Mouse (Mus musculus) bone marrow, adult 2 months (tissue): ENCODE results near the gene Tmub2. TPM values are rescaled to one million over a fixed set of nuclear protein-coding genes. Genes with fewer than 3 reads are reported as not detected.
A peak's percentile ranks its signal among the peaks of the same experiment; 100 is the strongest.

Experiments
- H3K27ac ChIP-seq: fragments of 200-500 bp; 2 replicates; pipeline ENCODE4 v1.5.1; 2012; ENCODE audit warnings: low read depth, mild to moderate bottlenecking, control low read depth, inconsistent platforms, low read length; ENCODE audit not compliant: control insufficient read depth, poor library complexity, insufficient read depth
- H3K4me1 ChIP-seq: fragments of 200-500 bp; 2 replicates; pipeline ENCODE4 v1.6.1; 2011; ENCODE audit warnings: low read length; ENCODE audit not compliant: control insufficient read depth, insufficient read depth
- H3K4me3 ChIP-seq: fragments of 200-500 bp; replicated peaks from 2 replicates; pipeline ENCODE3; 2011; ENCODE audit warnings: mild to moderate bottlenecking, low read depth, low read length, control low read depth; ENCODE audit not compliant: control insufficient read depth
- CTCF ChIP-seq: fragments of 200-500 bp; IDR thresholded peaks from 2 replicates; pipeline ENCODE4 v1.5.1; 2011; ENCODE audit warnings: low read length, control low read depth; ENCODE audit not compliant: control insufficient read depth, insufficient read depth
- POLR2A ChIP-seq: fragments of 200-500 bp; IDR thresholded peaks from 2 replicates; pipeline ENCODE4 v1.6.1; 2011; ENCODE audit warnings: low read depth, mild to moderate bottlenecking, control low read depth, low read length, borderline replicate concordance; ENCODE audit not compliant: control insufficient read depth
- WGBS: fragments of 180-500 bp; shearing (Covaris S2); methylation state at CpG from one replicate; pipeline ENCODE4 v1.1.7; 2018; 5-methylcytosine and 5-hydroxymethylcytosine counted together
- polyA plus RNA-seq: library from polyadenylated mRNA; stranded (reverse); fragments of >200 nt; gene quantifications from 2 replicates; pipeline ENCODE4 v1.2.4, GENCODE M21; 2011; ENCODE audit warnings: low replicate concordance; ENCODE audit not compliant: missing spikeins, insufficient read depth, insufficient read length

The Tmub2 gene
- polyA plus RNA-seq: 20.4 and 36.9 TPM in 2 replicates

GRCm38 (mm10) chr11:102284501-102285094, at the start of gene Tmub2:
Tmub2 (plus strand) TSS chr11:102284931.
- TF ChIP-seq POLR2A (no peak), CTCF (no peak)
- peak within 1 kb of the TSS; percentile 86 for H3K27ac ChIP-seq
- WGBS: under 1% methylated on average over 32 of the region's 32 CpGs
- peak within 1 kb of the TSS; percentile 82 for H3K4me3 ChIP-seq
- no peaks in the 10 kb centered on the region for H3K4me1 ChIP-seq

- no peak overlapping the region for H3K27ac ChIP-seq
- H3K4me3 ChIP-seq: no peak overlapping the region
- TF ChIP-seq CTCF (no peak), POLR2A (no peak)
- 37% methylated on average over 2 of the region's 2 CpGs for WGBS
- no peaks in the 10 kb centered on the region for H3K4me1 ChIP-seq
These were observed 48.7 kb upstream of the Tmub2 start for GRCm38 (mm10) chr11:102236022-102236421.

GRCm38 (mm10) chr11:102240636-102241035, 44.1 kb upstream of the Tmub2 start:
- H3K27ac ChIP-seq: no peak overlapping the region

GRCm38 (mm10) chr11:102241246-102241645, 43.5 kb upstream of the Tmub2 start:
- no peaks in the 10 kb centered on the region for H3K4me1 ChIP-seq
- WGBS: 84% methylated on average over 5 of the region's 5 CpGs
- no peak overlapping the region for H3K4me3 ChIP-seq
- no peak for TF ChIP-seq POLR2A
- no peak overlapping the region for H3K27ac ChIP-seq

More at GRCm38 (mm10) chr11:102240636-102241035, 44.1 kb upstream of the Tmub2 start:
- 86% methylated on average over 6 of the region's 6 CpGs for WGBS
- TF ChIP-seq POLR2A (no peak), CTCF (no peak)
- Histone ChIP-seq H3K4me3 (no peak overlapping the region), H3K4me1 (no peaks in the 10 kb centered on the region)

GRCm38 (mm10) chr11:102241874-102242273, 42.9 kb upstream of the Tmub2 start:
- WGBS: 58% methylated on average over 5 of the region's 5 CpGs
- TF ChIP-seq CTCF: no peak
- TF ChIP-seq POLR2A: no peak
- no peak overlapping the region for H3K4me3 ChIP-seq
- no peak overlapping the region for H3K27ac ChIP-seq
- no peaks in the 10 kb centered on the region for H3K4me1 ChIP-seq

- 1% methylated on average over 32 of the region's 32 CpGs for WGBS
These were observed 39.7 kb upstream of the Tmub2 start for GRCm38 (mm10) chr11:102244926-102245449.

GRCm38 (mm10) chr11:102245581-102246272, 39.0 kb upstream of the Tmub2 start:
- no peak overlapping the region for H3K27ac ChIP-seq

More at GRCm38 (mm10) chr11:102244926-102245449, 39.7 kb upstream of the Tmub2 start:
- Histone ChIP-seq H3K27ac (no peak overlapping the region; the same call in 1 of the 2 replicates), H3K4me1 (no peaks in the 10 kb centered on the region), H3K4me3 (peak overlapping the region; percentile 27)
- TF ChIP-seq CTCF: no peak
- TF ChIP-seq POLR2A: no peak

GRCm38 (mm10) chr11:102246273-102246635, 38.5 kb upstream of the Tmub2 start:
- H3K4me1 ChIP-seq: no peaks in the 10 kb centered on the region
- WGBS: 34% methylated on average over 6 of the region's 6 CpGs
- H3K4me3 ChIP-seq: no peak overlapping the region
- H3K27ac ChIP-seq: no peak overlapping the region
- no peak for TF ChIP-seq CTCF
- TF ChIP-seq POLR2A: no peak

More at GRCm38 (mm10) chr11:102245581-102246272, 39.0 kb upstream of the Tmub2 start:
- H3K4me1 ChIP-seq: no peaks in the 10 kb centered on the region
- no peak overlapping the region for H3K4me3 ChIP-seq
- WGBS: 45% methylated on average over 14 of the region's 14 CpGs
- TF ChIP-seq POLR2A: no peak
- TF ChIP-seq CTCF: no peak
